13 mouse cellular contexts compared by ENCODE assay signal in the genomic region with DNA sequence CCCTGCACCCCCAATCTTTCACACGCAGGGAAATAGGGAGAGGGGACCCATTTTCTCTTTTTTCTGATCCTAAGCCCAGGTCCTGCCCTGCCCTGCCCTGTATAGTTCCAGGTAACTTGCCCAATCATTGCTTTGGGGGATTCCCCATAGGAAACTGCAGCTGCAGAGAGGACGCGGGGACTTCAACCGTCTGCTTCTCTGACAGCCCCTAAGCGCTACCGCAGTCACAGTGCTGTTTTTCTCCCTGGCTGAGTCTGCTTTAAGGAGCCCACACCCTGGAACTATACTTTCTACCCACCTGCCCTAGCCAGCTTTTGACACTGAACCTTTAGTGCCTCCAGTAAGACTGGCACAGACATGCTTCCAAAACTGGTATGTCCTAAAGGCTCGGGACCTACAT. TPM values are rescaled to one million over a fixed set of nuclear protein-coding genes. Genes with fewer than 3 reads are reported as not detected.
A peak's percentile ranks its signal among the peaks of the same experiment; 100 is the strongest.
DNase-seq lines count a peak whose midpoint lies in the region; ATAC-seq and TF ChIP-seq lines count a peak whose summit lies in the region.
"Had no signal": no experiment of that assay in that cellular context is flagged by ENCODE, and none has a peak within 500 bp of the region (broad histone marks: within the 10 kb centered on the region; RNA-seq: fewer than 3 reads in every experiment).

No protein-coding gene starts in this region.

- no peak for ATAC-seq in forebrain, embryonic 14.5 days
- ATAC-seq in forebrain, postnatal 0 days = no peak
- ATAC-seq in hindbrain, postnatal 0 days = no peak
- ATAC-seq: forebrain, embryonic 15.5 days had no signal

- H3K9me3 ChIP-seq in forebrain, embryonic 14.5 days (replicated peaks; ENCODE audit: control insufficient read depth, low read length) = no peaks in the 10 kb centered on the region
- no peaks in the 10 kb centered on the region for H3K9me3 ChIP-seq in forebrain, postnatal 0 days (ENCODE audit: low read length)
- H3K9me3 ChIP-seq in CH12.LX (replicated peaks; ENCODE audit: low read length) = no peaks in the 10 kb centered on the region
- H3K9me3 ChIP-seq in hindbrain, postnatal 0 days (ENCODE audit: low read length) = no peaks in the 10 kb centered on the region
- H3K9me3 ChIP-seq: forebrain, embryonic 15.5 days; heart, embryonic 15.5 days; neural tube, embryonic 12.5 days had no signal

- WGBS in forebrain, embryonic 14.5 days = 76% methylated on average over 7 of the region's 7 CpGs
- 66% methylated on average over 7 of the region's 7 CpGs for WGBS in forebrain, postnatal 0 days
- WGBS in hindbrain, postnatal 0 days = 58% methylated on average over 7 of the region's 7 CpGs
- WGBS in spleen, adult 2 months = 19% methylated on average over 7 of the region's 7 CpGs

- no peak overlapping the region; the same call in 1 of the 2 replicates for H3K4me2 ChIP-seq in forebrain, embryonic 14.5 days (ENCODE audit: low read length)
- no peak overlapping the region for H3K4me2 ChIP-seq in forebrain, postnatal 0 days (ENCODE audit: low read depth)
- H3K4me2 ChIP-seq in CH12.LX (ENCODE audit: insufficient read depth, low read depth, poor library complexity, severe bottlenecking) = peak overlapping the region; percentile 95
- peak overlapping the region; percentile 98 for H3K4me2 ChIP-seq in hindbrain, postnatal 0 days (ENCODE audit: low read depth, low read length)
- H3K4me2 ChIP-seq: lung, embryonic 14.5 days had no signal

- in situ Hi-C loops in CH12.LX (cut with MboI; ENCODE audit: low pct_ligation_motif_present, low pct_unique_long_range_greater_than_20kb, low sequenced_read_pairs) = loop anchor here (25.0 kb wide), 1 partner anchor 574 kb away; no protein-coding TSS in a partner anchor

- TF ChIP-seq CTCF in forebrain, postnatal 0 days (IDR thresholded peaks at IDR 0.05; ENCODE audit: low read depth) = no peak
- no peak for TF ChIP-seq CTCF in CH12.LX (conservative IDR thresholded peaks at IDR 0.05 in 1 of 2, IDR thresholded peaks at IDR 0.05 in 1 of 2; ENCODE audit: low read depth in 2 of 2, low read length in 2 of 2)
- TF ChIP-seq CTCF in hindbrain, postnatal 0 days (IDR thresholded peaks at IDR 0.05; ENCODE audit: low read depth) = no peak
- TF ChIP-seq CTCF in spleen, adult 2 months (IDR thresholded peaks at IDR 0.05; ENCODE audit: extremely low read depth, insufficient read depth, insufficient read length, insufficient replicate concordance) = no peak

- intact Hi-C loops in left cerebral cortex, postnatal 4 days (cut with DNase I) = no loop called here

- H3K79me2 ChIP-seq in CH12.LX (replicated peaks; ENCODE audit: control insufficient read depth, extremely low read depth, insufficient read depth, poor library complexity, severe bottlenecking) = peaks cover 60% of the 10 kb centered on the region

- TF ChIP-seq RAD21 in CH12.LX (IDR thresholded peaks at IDR 0.05; ENCODE audit: low read depth, low read length) = no peak

- no peak overlapping the region for H3K27ac ChIP-seq in forebrain, embryonic 14.5 days (ENCODE audit: low read depth, low read length)
- H3K27ac ChIP-seq in forebrain, postnatal 0 days (ENCODE audit: low read depth, low read length) = no peak overlapping the region
- H3K27ac ChIP-seq in CH12.LX (ENCODE audit: insufficient read depth, low read depth) = peak overlapping the region; percentile 80
- peak overlapping the region; percentile 3; the same call in 1 of the 2 replicates for H3K27ac ChIP-seq in hindbrain, postnatal 0 days
- H3K27ac ChIP-seq in spleen, adult 2 months (ENCODE audit: insufficient read depth, low read length) = 0 out of 2 replicates have a peak overlapping the region, but pooled peaks have one; percentile 24
- H3K27ac ChIP-seq: forebrain, embryonic 15.5 days; heart, embryonic 15.5 days; neural tube, embryonic 12.5 days had no signal

- TF ChIP-seq EP300 in CH12.LX (IDR thresholded peaks at IDR 0.05; ENCODE audit: low read length) = peak; percentile 43; the same call in 1 of the 2 replicates

- peaks cover 8% of the 10 kb centered on the region; the same call in 1 of the 2 replicates for H3K36me3 ChIP-seq in forebrain, embryonic 14.5 days (ENCODE audit: control insufficient read depth, insufficient read depth, low read length)
- no peaks in the 10 kb centered on the region for H3K36me3 ChIP-seq in forebrain, postnatal 0 days (ENCODE audit: insufficient read depth)
- peaks cover 39 to 50% of the 10 kb centered on the region in 2 experiments for H3K36me3 ChIP-seq in CH12.LX (replicated peaks in 1 of 2; ENCODE audit: control insufficient read depth in 1 of 2, insufficient read depth in 1 of 2, low read length in 1 of 2)
- no peaks in the 10 kb centered on the region for H3K36me3 ChIP-seq in hindbrain, postnatal 0 days (ENCODE audit: insufficient read depth, low read length)
- H3K36me3 ChIP-seq in spleen, adult 2 months (ENCODE audit: control insufficient read depth, insufficient read depth, low read length) = no peaks in the 10 kb centered on the region

- H3K9ac ChIP-seq in forebrain, embryonic 14.5 days (ENCODE audit: low read length) = peak overlapping the region; percentile 17; the same call in 1 of the 2 replicates
- no peak overlapping the region for H3K9ac ChIP-seq in forebrain, postnatal 0 days
- H3K9ac ChIP-seq in CH12.LX (ENCODE audit: insufficient read depth, low read depth) = peak overlapping the region; percentile 94
- H3K9ac ChIP-seq in hindbrain, postnatal 0 days (replicated peaks; ENCODE audit: low read length) = peak overlapping the region; percentile 14; the same call in 1 of the 2 replicates
- H3K9ac ChIP-seq: forebrain, embryonic 15.5 days; heart, embryonic 15.5 days; lung, embryonic 14.5 days; neural tube, embryonic 12.5 days had no signal

- no peak overlapping the region for H3K4me3 ChIP-seq in forebrain, embryonic 14.5 days (ENCODE audit: low read depth, low read length)
- no peak overlapping the region for H3K4me3 ChIP-seq in forebrain, postnatal 0 days (ENCODE audit: low read depth, low read length)
- H3K4me3 ChIP-seq in CH12.LX (replicated peaks in 1 of 3; ENCODE audit: low read depth in 2 of 3, low read length in 2 of 3, poor library complexity in 1 of 3) = peak overlapping the region; percentile 75 to 97 (median 75)
- no peak overlapping the region for H3K4me3 ChIP-seq in hindbrain, postnatal 0 days (ENCODE audit: low read length)
- no peak overlapping the region for H3K4me3 ChIP-seq in spleen, adult 2 months (ENCODE audit: extremely low read depth, insufficient read depth, insufficient read length)
- H3K4me3 ChIP-seq: forebrain, embryonic 15.5 days; heart, embryonic 15.5 days; neural tube, embryonic 12.5 days had no signal

- TF ChIP-seq POLR2A in CH12.LX (IDR thresholded peaks at IDR 0.05; ENCODE audit: low read depth, low read length) = no peak; the same call in 1 of the 2 replicates
- no peak for TF ChIP-seq POLR2A in spleen, adult 2 months (IDR thresholded peaks at IDR 0.05; ENCODE audit: low read depth, low read length)

- dilution Hi-C loops in CH12.LX (cut with MboI; ENCODE audit: extremely low pct_ligation_motif_present, extremely low pct_unique_long_range_greater_than_20kb, low sequenced_read_pairs) = no loop called here

- peaks cover 15% of the 10 kb centered on the region; the same call in 1 of the 2 replicates for H3K4me1 ChIP-seq in forebrain, embryonic 14.5 days (ENCODE audit: control insufficient read depth, insufficient read depth, low read length)
- H3K4me1 ChIP-seq in forebrain, postnatal 0 days (ENCODE audit: insufficient read depth) = no peaks in the 10 kb centered on the region
- peaks cover 7 to 22% of the 10 kb centered on the region in 2 experiments for H3K4me1 ChIP-seq in CH12.LX (ENCODE audit: control insufficient read depth in 1 of 2, insufficient read depth in 2 of 2)
- H3K4me1 ChIP-seq in hindbrain, postnatal 0 days (ENCODE audit: insufficient read depth, low read length) = peaks cover 16% of the 10 kb centered on the region
- H3K4me1 ChIP-seq in spleen, adult 2 months (ENCODE audit: control insufficient read depth, insufficient read depth, insufficient read length) = peaks cover 31% of the 10 kb centered on the region; the same call in 1 of the 2 replicates

- DNase-seq in forebrain, embryonic 14.5 days (ENCODE audit: low spot score) = no peak
- DNase-seq in forebrain, postnatal 0 days = no peak
- peak; percentile 82 for DNase-seq in CH12.LX (ENCODE audit: extremely low read depth)
- no peak for DNase-seq in hindbrain, postnatal 0 days (ENCODE audit: low spot score)
- peak in 1 of 2 experiments; percentile 46 for DNase-seq in spleen, adult 2 months (ENCODE audit: low read depth in 1 of 2, low spot score in 2 of 2)
- no peak for DNase-seq in left cerebral cortex, postnatal 4 days
- no peak for DNase-seq in kidney, adult 11 months
- DNase-seq in gastrocnemius, postnatal 10 days = no peak
- DNase-seq: cerebellum, adult 11-12 months; lung, embryonic 14.5 days had no signal

- H3K27me3 ChIP-seq in forebrain, embryonic 14.5 days (replicated peaks; ENCODE audit: control insufficient read depth, insufficient read depth, low read length) = no peaks in the 10 kb centered on the region
- no peaks in the 10 kb centered on the region for H3K27me3 ChIP-seq in forebrain, postnatal 0 days (ENCODE audit: insufficient read depth, low read length)
- H3K27me3 ChIP-seq in CH12.LX (replicated peaks) = no peaks in the 10 kb centered on the region
- no peaks in the 10 kb centered on the region for H3K27me3 ChIP-seq in hindbrain, postnatal 0 days (ENCODE audit: insufficient read depth, low read length)
- no peaks in the 10 kb centered on the region for H3K27me3 ChIP-seq in spleen, adult 2 months (ENCODE audit: control insufficient read depth, insufficient read depth, low read length)
- H3K27me3 ChIP-seq: forebrain, embryonic 15.5 days; heart, embryonic 15.5 days; neural tube, embryonic 12.5 days had no signal

RNA-seq across cellular contexts. Expression of a gene that starts 3.9 kb away (rescaled TPM):
- polyA plus RNA-seq in forebrain, embryonic 14.5 days (2014; fragmentation: Nextera tagmentation; extraction: Ambion mirVana) = 215 and 245 TPM in 2 replicates
- 139 and 151 TPM in 2 replicates for total RNA-seq in forebrain, postnatal 0 days (2014; rRNA removed)
- polyA plus RNA-seq in forebrain, postnatal 0 days (2015; fragmentation: Nextera tagmentation; extraction: Ambion mirVana) = 149 and 160 TPM in 2 replicates
- total RNA-seq in CH12.LX (2012; rRNA removed) (500 and 631 TPM in 2 replicates), CH12.LX (2014; rRNA removed) (540 and 587 TPM in 2 replicates)
- 543 and 677 TPM in 2 replicates for polyA plus RNA-seq in CH12.LX (2012; ENCODE audit: insufficient read length, low read depth)
- total RNA-seq in hindbrain, postnatal 0 days (2014; rRNA removed) = 348 and 370 TPM in 2 replicates
- polyA plus RNA-seq in hindbrain, postnatal 0 days (2015; fragmentation: Nextera tagmentation; extraction: Ambion mirVana) = 261 and 279 TPM in 2 replicates
- polyA plus RNA-seq in spleen, adult 2 months (2012; rRNA removed) = 53.1 and 70.7 TPM in 2 replicates
- 10 to 100 TPM; 53.5 to 55.0 TPM for total RNA-seq in left cerebral cortex, postnatal 4 days (2021)
- 10 to 100 TPM; 13.4 to 16.9 TPM for total RNA-seq in gastrocnemius, postnatal 10 days (2021)

RNA-seq across cellular contexts. Expression of a gene that starts 46.4 kb away (rescaled TPM):
- polyA plus RNA-seq in forebrain, embryonic 14.5 days (2014; fragmentation: Nextera tagmentation; extraction: Ambion mirVana) = 16.0 and 17.3 TPM in 2 replicates
- total RNA-seq in forebrain, postnatal 0 days (2014; rRNA removed) = 34.2 and 38.6 TPM in 2 replicates
- 17.4 and 17.7 TPM in 2 replicates for polyA plus RNA-seq in forebrain, postnatal 0 days (2015; fragmentation: Nextera tagmentation; extraction: Ambion mirVana)
- total RNA-seq in CH12.LX (2012; rRNA removed) (0.04 TPM in 1 of 2 replicates, not detected in the other), CH12.LX (2014; rRNA removed) (not detected in 2 replicates)
- polyA plus RNA-seq in CH12.LX (2012; ENCODE audit: insufficient read length, low read depth) = not detected in 2 replicates
- total RNA-seq in hindbrain, postnatal 0 days (2014; rRNA removed) = 29.1 and 29.6 TPM in 2 replicates
- polyA plus RNA-seq in hindbrain, postnatal 0 days (2015; fragmentation: Nextera tagmentation; extraction: Ambion mirVana) = 15.3 and 17.3 TPM in 2 replicates
- 0.68 and 0.96 TPM in 2 replicates for polyA plus RNA-seq in spleen, adult 2 months (2012; rRNA removed)
- total RNA-seq in left cerebral cortex, postnatal 4 days (2021) = 10 to 100 TPM; 41.0 to 42.9 TPM
- total RNA-seq in gastrocnemius, postnatal 10 days (2021) = 1 to 10 TPM; 1.8 to 2.7 TPM

RNA-seq across cellular contexts. Expression of a gene that starts 55.7 kb away (rescaled TPM):
- polyA plus RNA-seq in forebrain, embryonic 14.5 days (2014; fragmentation: Nextera tagmentation; extraction: Ambion mirVana) = 10.2 and 14.7 TPM in 2 replicates
- 22.5 and 26.9 TPM in 2 replicates for total RNA-seq in forebrain, postnatal 0 days (2014; rRNA removed)
- polyA plus RNA-seq in forebrain, postnatal 0 days (2015; fragmentation: Nextera tagmentation; extraction: Ambion mirVana) = 30.0 and 33.6 TPM in 2 replicates
- total RNA-seq in CH12.LX (2012; rRNA removed) (not detected in 2 replicates), CH12.LX (2014; rRNA removed) (not detected in 2 replicates)
- polyA plus RNA-seq in CH12.LX (2012; ENCODE audit: insufficient read length, low read depth) = not detected in 2 replicates
- total RNA-seq in hindbrain, postnatal 0 days (2014; rRNA removed) = 23.9 and 30.5 TPM in 2 replicates
- 40.2 and 42.2 TPM in 2 replicates for polyA plus RNA-seq in hindbrain, postnatal 0 days (2015; fragmentation: Nextera tagmentation; extraction: Ambion mirVana)
- 17.6 and 19.7 TPM in 2 replicates for polyA plus RNA-seq in spleen, adult 2 months (2012; rRNA removed)
- 10 to 100 TPM; 14.7 to 18.4 TPM for total RNA-seq in left cerebral cortex, postnatal 4 days (2021)
- 1 to 10 TPM; 2.1 to 2.6 TPM for total RNA-seq in gastrocnemius, postnatal 10 days (2021)

Comparison
In these comparisons a context has a peak if more than half of its experiments do, and no peak if none do; other contexts are left out.
1. H3K27ac ChIP-seq: peak in CH12.LX (single experiment), hindbrain, postnatal 0 days (single experiment) and spleen, adult 2 months (single experiment); none in forebrain, embryonic 14.5 days (single experiment) and forebrain, postnatal 0 days (single experiment).
2. H3K4me2 ChIP-seq: peak in CH12.LX (single experiment) and hindbrain, postnatal 0 days (single experiment); none in forebrain, embryonic 14.5 days (single experiment) and forebrain, postnatal 0 days (single experiment).
3. H3K4me3 ChIP-seq: peak in CH12.LX (3 of 3); none in forebrain, embryonic 14.5 days (single experiment), forebrain, postnatal 0 days (single experiment), hindbrain, postnatal 0 days (single experiment) and spleen, adult 2 months (single experiment).